Mouse (Mus musculus) CH12.LX (cell line): ENCODE data around the gene S100a13. TPM values are rescaled to one million over a fixed set of nuclear protein-coding genes. Genes with fewer than 3 reads are reported as not detected.

Source experiments
- DNase-seq: peaks from one replicate; pipeline ENCODE4 v3.0.0-alpha.2; 2013; ENCODE audit errors: extremely low read depth
- H3K27ac ChIP-seq: 2 replicates; pipeline ENCODE4 v1.5.1; 2012; ENCODE audit warnings: low read depth, mild to moderate bottlenecking, control low read depth, moderate library complexity; ENCODE audit not compliant: insufficient read depth
- H3K27me3 ChIP-seq: replicated peaks from 2 replicates; pipeline ENCODE3; 2012; ENCODE audit warnings: inconsistent platforms
- H3K36me3 ChIP-seq, 2 experiments: replicated peaks in 1 of 2; 2 replicates each; pipeline versions ENCODE3 to v1.6.1; 2012; ENCODE audit warnings: inconsistent platforms in 1 of 2, low read length in 1 of 2, mild to moderate bottlenecking in 1 of 2, mixed read lengths in 1 of 2, moderate library complexity in 1 of 2; ENCODE audit not compliant: control insufficient read depth in 1 of 2, insufficient read depth in 1 of 2
- H3K4me1 ChIP-seq, 2 experiments: 2 replicates each; pipeline ENCODE4 v1.6.1; 2012; ENCODE audit warnings: inconsistent platforms in 1 of 2, moderate library complexity in 1 of 2; ENCODE audit not compliant: insufficient read depth in 2 of 2, control insufficient read depth in 1 of 2
- H3K4me2 ChIP-seq: 2 replicates; pipeline ENCODE4 v1.6.1; 2012; ENCODE audit warnings: low read depth, mild to moderate bottlenecking, control low read depth; ENCODE audit not compliant: poor library complexity, insufficient read depth, severe bottlenecking
- H3K4me3 ChIP-seq, 3 experiments: fragments of 150-350 bp in 1 of 3; sonication (generic) in 1 of 3; replicated peaks in 1 of 3; 2 replicates each; pipeline versions ENCODE3 to v1.5.1; 2011 to 2012; ENCODE audit warnings: low read depth in 2 of 3, low read length in 2 of 3, mild to moderate bottlenecking in 2 of 3, moderate library complexity in 2 of 3, control low read depth in 1 of 3, improper control_type of control experiment in 1 of 3, inconsistent platforms in 1 of 3, mixed read lengths in 1 of 3; ENCODE audit not compliant: poor library complexity in 1 of 3
- H3K79me2 ChIP-seq: replicated peaks from 2 replicates; pipeline ENCODE4 v1.6.1; 2012; ENCODE audit warnings: mild to moderate bottlenecking, moderate library complexity; ENCODE audit not compliant: control insufficient read depth, poor library complexity, insufficient read depth, severe bottlenecking; ENCODE audit errors: extremely low read depth
- H3K9ac ChIP-seq: 2 replicates; pipeline ENCODE4 v1.6.1; 2012; ENCODE audit warnings: low read depth, mild to moderate bottlenecking, control low read depth, moderate library complexity; ENCODE audit not compliant: insufficient read depth
- H3K9me3 ChIP-seq: replicated peaks from 2 replicates; pipeline ENCODE3; 2012; ENCODE audit warnings: low read length, inconsistent platforms, mixed read lengths
- CHD1 ChIP-seq: IDR thresholded peaks from 2 replicates; pipeline ENCODE4 v1.6.1; 2012; ENCODE audit warnings: low read depth, low read length, improper control_type of control experiment, inconsistent platforms
- CHD2 ChIP-seq: IDR thresholded peaks from 2 replicates; pipeline ENCODE4 v1.6.1; 2011; ENCODE audit warnings: low read length, improper control_type of control experiment
- CTCF ChIP-seq, 2 experiments: IDR thresholded peaks in 1 of 2; conservative IDR thresholded peaks in 1 of 2; 2 replicates each; pipeline ENCODE4 v1.5.1; 2011 to 2012; ENCODE audit warnings: low read depth in 2 of 2, low read length in 2 of 2, improper control_type of control experiment in 1 of 2, inconsistent platforms in 1 of 2, mild to moderate bottlenecking in 1 of 2, moderate library complexity in 1 of 2
- E2F4 ChIP-seq: IDR thresholded peaks from 2 replicates; pipeline ENCODE4 v1.6.1; 2011; ENCODE audit warnings: low read depth, low read length, improper control_type of control experiment; ENCODE audit not compliant: insufficient replicate concordance
- GABPA ChIP-seq: IDR thresholded peaks from 2 replicates; pipeline ENCODE4 v1.6.1; 2012; ENCODE audit warnings: low read depth, low read length, improper control_type of control experiment, inconsistent platforms; ENCODE audit not compliant: insufficient replicate concordance
- IRF4 ChIP-seq: IDR thresholded peaks from 2 replicates; pipeline ENCODE4 v1.6.1; 2014; ENCODE audit warnings: low read depth, mild to moderate bottlenecking, inconsistent platforms, low read length, improper control_type of control experiment
- KAT2A ChIP-seq: IDR thresholded peaks from 2 replicates; pipeline ENCODE4 v1.6.1; 2012; ENCODE audit warnings: low read length, improper control_type of control experiment, inconsistent platforms; ENCODE audit not compliant: insufficient replicate concordance
- MAFK ChIP-seq: IDR thresholded peaks from 2 replicates; pipeline ENCODE4 v1.6.1; 2011; ENCODE audit warnings: low read length, improper control_type of control experiment; ENCODE audit not compliant: insufficient replicate concordance
- MAX ChIP-seq: IDR thresholded peaks from 2 replicates; pipeline ENCODE4 v1.6.1; 2011; ENCODE audit warnings: low read length, improper control_type of control experiment
- MAZ ChIP-seq: IDR thresholded peaks from 2 replicates; pipeline ENCODE4 v1.6.1; 2012; ENCODE audit warnings: low read depth, mild to moderate bottlenecking, inconsistent platforms, low read length, improper control_type of control experiment, moderate library complexity
- MEF2A ChIP-seq: IDR thresholded peaks from 2 replicates; pipeline ENCODE4 v1.6.1; 2014; ENCODE audit warnings: low read depth, mild to moderate bottlenecking, inconsistent platforms, low read length, improper control_type of control experiment, borderline replicate concordance
- MYC ChIP-seq: IDR thresholded peaks from 2 replicates; pipeline ENCODE4 v1.6.1; 2011; ENCODE audit warnings: low read depth, mild to moderate bottlenecking, improper control_type of control experiment, low read length
- NELFE ChIP-seq: IDR thresholded peaks from 2 replicates; pipeline ENCODE4 v1.6.1; 2011; ENCODE audit warnings: low read depth, low read length, improper control_type of control experiment
- NRF1 ChIP-seq: IDR thresholded peaks from 2 replicates; pipeline ENCODE4 v1.6.1; 2014; ENCODE audit warnings: low read depth, mild to moderate bottlenecking, inconsistent platforms, low read length, improper control_type of control experiment, moderate library complexity
- PAX5 ChIP-seq: IDR thresholded peaks from 2 replicates; pipeline ENCODE4 v1.6.1; 2012; ENCODE audit warnings: low read length, inconsistent platforms, mixed read lengths
- RAD21 ChIP-seq: IDR thresholded peaks from 2 replicates; pipeline ENCODE4 v1.6.1; 2011; ENCODE audit warnings: low read depth, mild to moderate bottlenecking, low read length, improper control_type of control experiment, moderate library complexity
- RCOR1 ChIP-seq: conservative IDR thresholded peaks from 2 replicates; pipeline ENCODE4 v1.6.1; 2012; ENCODE audit warnings: low read depth, mild to moderate bottlenecking, inconsistent platforms, low read length, improper control_type of control experiment
- SIN3A ChIP-seq: IDR thresholded peaks from 2 replicates; pipeline ENCODE4 v1.6.1; 2012; ENCODE audit warnings: low read length, improper control_type of control experiment, inconsistent platforms
- TBP ChIP-seq: conservative IDR thresholded peaks from 2 replicates; pipeline ENCODE4 v1.6.1; 2011; ENCODE audit warnings: low read depth, low read length, improper control_type of control experiment
- TCF12 ChIP-seq: IDR thresholded peaks from 2 replicates; pipeline ENCODE4 v1.6.1; 2014; ENCODE audit warnings: low read depth, mild to moderate bottlenecking, inconsistent platforms, low read length, improper control_type of control experiment
- UBTF ChIP-seq: IDR thresholded peaks from 2 replicates; pipeline ENCODE4 v1.6.1; 2012; ENCODE audit warnings: low read depth, mild to moderate bottlenecking, inconsistent platforms, low read length, improper control_type of control experiment, moderate library complexity
- USF1 ChIP-seq: IDR thresholded peaks from 2 replicates; pipeline ENCODE4 v1.6.1; 2014; ENCODE audit warnings: low read depth, mild to moderate bottlenecking, inconsistent platforms, low read length, improper control_type of control experiment
- ZC3H11A ChIP-seq: IDR thresholded peaks from 2 replicates; pipeline ENCODE4 v1.6.1; 2012; ENCODE audit warnings: low read depth, mild to moderate bottlenecking, inconsistent platforms, low read length, improper control_type of control experiment
- ZMIZ1 ChIP-seq: IDR thresholded peaks from 2 replicates; pipeline ENCODE4 v1.6.1; 2012; ENCODE audit warnings: low read depth, mild to moderate bottlenecking, inconsistent platforms, low read length, improper control_type of control experiment
- ZNF384 ChIP-seq: IDR thresholded peaks from 2 replicates; pipeline ENCODE4 v1.6.1; 2012; ENCODE audit warnings: low read depth, low read length, improper control_type of control experiment, inconsistent platforms
- dilution Hi-C: fragments of 300-500 bp; cut with MboI; formaldehyde crosslinking; loops from 2 replicates; pipeline ENCODE4 v1.14.3; 2020; ENCODE audit warnings: low sequenced_read_pairs; ENCODE audit not compliant: extremely low pct_unique_long_range_greater_than_20kb, extremely low pct_ligation_motif_present
- in situ Hi-C: fragments of 300-500 bp; cut with MboI; formaldehyde crosslinking; loops from 3 replicates; pipeline ENCODE4 v1.14.3; 2019; ENCODE audit warnings: low sequenced_read_pairs, low pct_ligation_motif_present, low pct_unique_long_range_greater_than_20kb, mixed read lengths
- polyA plus RNA-seq: library from polyadenylated mRNA; unstranded; fragments of >175 nt; gene quantifications from 2 replicates; pipeline ENCODE4 v1.2.1, GENCODE M21; 2012; ENCODE audit warnings: low read depth; ENCODE audit not compliant: insufficient read length
- total RNA-seq, 2 experiments: library from RNA; depleted of rRNA; stranded (reverse); fragments of 300-350 nt in 1 of 2; fragments of >200 nt in 1 of 2; gene quantifications; 2 replicates each; pipeline ENCODE4 v1.2.3; 2012 to 2014

Gene S100a13
- total and polyA plus RNA-seq, 3 experiments: 19.3 to 41.6 (median 35.5) TPM

DNA sequence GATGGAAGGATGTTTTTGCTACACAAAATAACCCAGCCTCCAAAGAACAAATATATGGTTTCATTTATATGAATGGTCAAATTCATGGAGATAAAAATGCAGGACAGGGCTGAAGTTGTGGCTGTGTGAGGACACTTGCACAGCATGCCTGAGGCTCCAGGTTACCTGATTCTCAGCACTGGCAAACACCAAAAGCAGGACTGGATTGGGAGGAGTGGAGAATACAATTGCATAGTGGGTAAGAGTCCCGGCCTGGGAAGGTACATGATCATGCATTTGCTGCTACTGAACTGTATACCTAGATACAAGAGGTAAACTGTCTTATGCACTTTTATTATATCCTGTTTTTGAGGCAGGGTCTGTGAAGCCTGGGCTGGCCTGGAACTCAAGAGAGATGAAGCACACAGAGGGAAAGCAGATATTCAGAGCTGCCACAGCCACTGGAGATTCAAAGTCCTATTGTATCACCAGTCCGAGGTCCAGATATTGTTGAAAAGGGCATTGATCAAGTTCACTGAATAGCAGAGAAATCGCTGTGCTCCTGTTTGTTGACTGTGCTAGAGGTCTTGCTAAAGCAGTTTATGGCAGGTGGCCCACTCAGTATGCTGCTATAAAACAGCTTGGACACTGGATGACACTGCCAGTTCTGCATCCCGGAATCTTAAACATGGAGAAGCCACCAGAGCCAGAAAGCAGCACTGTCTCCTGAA lies 20.2 kb upstream of the S100a13 start:
- Histone ChIP-seq H3K4me2 (no peak overlapping the region), H3K4me3 (no peak overlapping the region), H3K79me2 (peaks cover 7% of the 10 kb centered on the region; the same call in 1 of the 2 replicates), H3K27me3 (no peaks in the 10 kb centered on the region), H3K36me3 (peaks cover 39 to 58% of the 10 kb centered on the region in 2 experiments), H3K9me3 (no peaks in the 10 kb centered on the region), H3K4me1 (peaks cover 0 to 11% of the 10 kb centered on the region in 2 experiments; a peak in 2 of 4 replicates), H3K27ac (no peak overlapping the region), H3K9ac (no peak overlapping the region)
- dilution Hi-C loops: no loop called here
- no peak for DNase-seq
- in situ Hi-C loops: no loop called here
- TF ChIP-seq ZC3H11A: no peak
- no peak for TF ChIP-seq MEF2A
- no peak for TF ChIP-seq ZMIZ1
- no peak for TF ChIP-seq MAX
- TF ChIP-seq UBTF: no peak
- no peak for TF ChIP-seq E2F4
- TF ChIP-seq PAX5: no peak
- no peak for TF ChIP-seq KAT2A
- no peak for TF ChIP-seq NRF1
- TF ChIP-seq RCOR1: no peak
- no peak for TF ChIP-seq IRF4
- TF ChIP-seq CHD2: no peak
- no peak for TF ChIP-seq RAD21
- TF ChIP-seq MAZ: no peak
- no peak for TF ChIP-seq TBP
- no peak for TF ChIP-seq ZNF384
- TF ChIP-seq CHD1: no peak
- no peak for TF ChIP-seq MAFK
- TF ChIP-seq, all 38 proteins: peak for 0

DNA sequence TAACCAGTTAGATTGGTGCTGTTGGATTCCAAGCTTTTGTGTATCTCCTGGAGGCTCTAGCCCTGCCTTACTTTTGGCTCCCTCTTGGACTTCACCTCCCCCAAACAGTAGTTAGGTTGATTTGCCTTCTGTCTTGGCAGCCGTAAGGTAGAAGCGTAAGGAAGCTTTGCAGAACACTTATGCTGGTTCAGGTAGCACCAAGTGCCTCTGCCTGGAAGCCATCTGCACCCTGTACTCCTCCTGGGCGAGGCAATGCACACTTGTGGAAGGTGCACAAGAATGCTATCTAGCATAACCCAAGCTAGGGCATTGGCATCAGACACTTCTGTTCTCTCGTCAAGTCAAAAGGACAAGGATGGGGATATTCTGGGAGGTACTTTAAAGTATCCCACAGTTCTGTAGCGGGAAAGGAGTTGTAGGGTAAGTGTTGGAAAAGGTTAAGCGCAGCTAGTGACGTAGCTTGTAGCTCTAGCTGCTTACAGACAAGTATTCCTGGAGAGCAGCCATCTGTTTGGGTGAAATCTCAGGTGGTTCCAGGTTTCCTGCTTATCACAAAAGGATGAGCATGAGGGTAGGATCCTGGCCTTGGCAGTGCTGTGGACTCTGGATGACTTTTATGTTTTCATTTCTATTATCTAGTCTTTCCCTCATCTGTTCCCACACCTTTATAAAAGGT lies 18.2 kb upstream of the S100a13 start:
- Histone ChIP-seq H3K27ac (no peak overlapping the region), H3K79me2 (no peaks in the 10 kb centered on the region), H3K9ac (no peak overlapping the region), H3K4me3 (no peak overlapping the region), H3K4me2 (no peak overlapping the region), H3K4me1 (no peaks in the 10 kb centered on the region), H3K27me3 (no peaks in the 10 kb centered on the region), H3K9me3 (no peaks in the 10 kb centered on the region), H3K36me3 (peaks cover 52 to 61% of the 10 kb centered on the region in 2 experiments)
- TF ChIP-seq MEF2A: no peak
- no peak for TF ChIP-seq UBTF
- TF ChIP-seq MYC: no peak
- TF ChIP-seq TCF12: no peak
- no peak for TF ChIP-seq NRF1
- no peak for TF ChIP-seq SIN3A
- TF ChIP-seq CHD1: no peak
- TF ChIP-seq MAFK: no peak
- no peak for TF ChIP-seq USF1
- no peak for TF ChIP-seq NELFE
- no peak for TF ChIP-seq RAD21
- TF ChIP-seq GABPA: no peak
- TF ChIP-seq MAZ: no peak
- no peak for TF ChIP-seq CTCF (conservative IDR thresholded peaks at IDR 0.05 in 1 of 2, IDR thresholded peaks at IDR 0.05 in 1 of 2; ENCODE audit: low read depth in 2 of 2, low read length in 2 of 2)
- dilution Hi-C loops (no loop called here), in situ Hi-C loops (no loop called here)
- no peak for DNase-seq
